Mouse (Mus musculus) adrenal gland, postnatal 36 days (tissue): ENCODE measurements around the gene Tmem259. TPM values are rescaled to one million over a fixed set of nuclear protein-coding genes. Genes with fewer than 3 reads are reported as not detected.

Source experiments
- DNase-seq, 2 experiments: peaks; one replicate each; pipeline ENCODE4 v3.0.0; 2021; ENCODE audit warnings: mixed read lengths in 1 of 2
- total RNA-seq, 2 experiments: library from RNA; stranded (reverse); gene quantifications; 2 replicates each; pipeline ENCODE4 v1.2.3; 2021

The Tmem259 gene
- total RNA-seq, 2 experiments from 2014 or later, result 144 to 146 TPM

DNA sequence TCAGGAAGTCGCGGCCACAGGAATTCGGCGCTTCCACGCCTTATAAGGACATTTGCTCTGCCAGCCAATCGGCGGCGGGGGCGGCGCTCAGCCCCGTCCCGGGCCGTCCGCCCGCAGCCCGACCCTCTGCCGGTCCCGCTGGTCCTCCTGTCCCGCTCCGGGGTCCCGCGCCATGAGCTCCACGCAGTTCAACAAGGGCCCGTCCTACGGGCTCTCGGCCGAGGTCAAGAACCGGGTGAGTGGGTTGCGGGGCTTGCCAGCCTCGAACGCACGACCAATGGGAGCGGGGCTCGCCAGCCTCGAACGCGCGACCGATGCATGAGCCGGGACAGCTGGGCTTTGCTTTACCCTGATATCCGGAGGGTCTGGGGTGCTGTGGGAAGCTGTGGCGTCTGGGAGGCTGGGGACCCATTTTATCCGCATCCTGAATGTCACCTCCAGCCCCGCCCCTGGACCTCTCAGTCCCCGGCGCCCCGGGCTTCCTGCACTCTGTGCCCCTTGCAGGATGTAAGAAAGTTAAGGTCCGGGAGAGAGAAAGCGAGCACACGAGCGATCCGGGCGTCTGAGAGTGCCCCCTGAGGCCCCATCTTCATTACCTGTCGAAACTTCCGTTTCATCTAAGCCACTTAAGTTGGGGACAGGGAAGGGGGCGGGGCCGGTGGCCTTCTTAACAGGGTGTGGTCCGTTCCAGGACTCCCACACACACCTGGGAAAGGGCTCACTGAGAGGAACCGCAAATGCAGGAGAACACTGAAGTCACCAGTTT lies 4.6 kb upstream of the Tmem259 start, which contains the start of gene Cnn2:
TSS of gene Cnn2 (plus strand) at position 79 of the 766 bp plus-strand sequence.
- DNase-seq, result peak; percentile 72 to 83

DNA sequence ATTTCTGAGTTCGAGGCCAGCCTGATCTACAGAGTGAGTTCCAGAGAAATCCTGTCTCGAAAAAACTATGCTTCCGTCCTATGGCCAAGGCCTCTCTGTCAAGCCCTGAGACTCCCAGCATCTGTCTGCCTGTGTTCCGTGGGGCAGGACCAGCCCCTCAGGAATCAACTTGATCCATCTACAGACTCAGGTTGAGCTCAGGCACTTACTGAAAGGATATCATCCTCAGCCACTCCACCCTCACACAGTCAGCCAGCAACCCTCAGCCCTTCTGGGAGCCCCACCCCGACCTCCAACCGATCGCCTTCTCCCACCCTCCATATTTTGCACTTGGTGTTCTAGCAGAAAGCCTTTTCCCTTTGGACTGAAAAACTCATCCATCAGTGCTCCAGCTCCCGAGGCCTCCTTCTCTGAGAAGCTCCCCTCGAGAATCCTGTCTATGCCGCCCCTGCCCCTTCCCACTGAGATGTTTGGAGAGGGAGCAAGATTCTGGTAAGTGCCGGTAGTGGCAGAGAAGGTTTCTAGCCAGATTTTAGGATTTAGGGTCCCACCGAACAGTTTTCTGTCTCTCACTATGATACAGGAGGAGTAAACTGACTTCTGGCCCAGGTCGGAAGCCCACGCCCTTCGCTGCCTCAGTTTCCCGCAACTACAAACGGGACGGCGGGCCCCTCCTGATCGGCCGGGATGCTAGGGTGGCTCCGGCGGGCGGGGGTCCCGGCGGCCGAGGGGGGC lies 3.8 kb upstream of the Tmem259 start:
- DNase-seq, result no peak

DNA sequence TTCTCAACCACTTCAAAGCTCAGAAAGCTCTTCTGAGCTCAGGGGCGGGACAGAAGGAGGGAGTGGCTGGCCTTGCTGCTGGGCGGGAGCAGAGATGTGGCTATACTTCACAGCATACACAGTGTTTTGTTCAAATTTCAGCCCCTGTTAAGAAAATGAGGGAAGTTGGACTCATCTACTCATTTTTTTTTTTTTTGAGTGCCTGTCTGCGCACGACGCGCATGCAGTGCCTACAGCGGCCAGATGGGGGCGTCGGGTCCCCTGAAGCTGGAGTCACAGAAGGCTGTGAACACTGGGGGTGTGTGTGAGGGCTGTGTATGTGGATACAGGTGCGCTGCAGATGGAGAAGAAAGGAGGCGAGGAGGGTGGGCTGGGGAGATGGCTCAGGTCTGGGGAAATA lies 2.8 kb upstream of the Tmem259 start:
- DNase-seq, result peak; percentile 86 to 90

DNA sequence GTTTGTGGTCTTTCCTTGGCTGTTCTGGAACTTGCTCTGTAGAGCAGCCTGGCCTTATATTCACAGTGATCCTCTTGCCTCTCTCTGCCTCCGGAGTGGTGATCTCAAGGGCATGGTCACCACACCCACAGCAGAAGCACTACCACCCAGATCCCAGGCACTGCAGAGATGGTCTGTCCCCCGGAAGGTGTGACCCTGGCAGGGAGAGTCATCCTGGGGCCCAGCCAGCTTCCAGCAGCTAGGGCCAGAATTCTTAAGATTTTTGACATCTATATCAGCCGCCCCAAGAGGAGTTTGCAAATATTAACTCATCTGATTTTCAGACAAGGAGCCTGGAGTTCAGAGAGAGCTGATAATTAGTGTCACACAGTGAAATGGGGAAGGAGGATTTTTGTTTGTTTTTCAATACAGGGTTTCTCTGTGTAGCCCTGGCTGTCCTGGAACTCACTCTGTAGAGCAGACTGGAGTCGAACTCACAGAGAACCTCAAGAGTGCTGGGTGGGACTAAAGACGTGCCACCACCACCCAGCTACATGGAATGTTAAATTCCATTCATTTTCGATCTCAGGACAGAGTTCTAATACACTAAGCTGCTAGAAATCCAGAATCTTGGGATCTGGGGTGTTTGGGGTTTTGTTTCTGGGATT lies 2.2 kb upstream of the Tmem259 start:
- peak; percentile 79 to 84 for DNase-seq

DNA sequence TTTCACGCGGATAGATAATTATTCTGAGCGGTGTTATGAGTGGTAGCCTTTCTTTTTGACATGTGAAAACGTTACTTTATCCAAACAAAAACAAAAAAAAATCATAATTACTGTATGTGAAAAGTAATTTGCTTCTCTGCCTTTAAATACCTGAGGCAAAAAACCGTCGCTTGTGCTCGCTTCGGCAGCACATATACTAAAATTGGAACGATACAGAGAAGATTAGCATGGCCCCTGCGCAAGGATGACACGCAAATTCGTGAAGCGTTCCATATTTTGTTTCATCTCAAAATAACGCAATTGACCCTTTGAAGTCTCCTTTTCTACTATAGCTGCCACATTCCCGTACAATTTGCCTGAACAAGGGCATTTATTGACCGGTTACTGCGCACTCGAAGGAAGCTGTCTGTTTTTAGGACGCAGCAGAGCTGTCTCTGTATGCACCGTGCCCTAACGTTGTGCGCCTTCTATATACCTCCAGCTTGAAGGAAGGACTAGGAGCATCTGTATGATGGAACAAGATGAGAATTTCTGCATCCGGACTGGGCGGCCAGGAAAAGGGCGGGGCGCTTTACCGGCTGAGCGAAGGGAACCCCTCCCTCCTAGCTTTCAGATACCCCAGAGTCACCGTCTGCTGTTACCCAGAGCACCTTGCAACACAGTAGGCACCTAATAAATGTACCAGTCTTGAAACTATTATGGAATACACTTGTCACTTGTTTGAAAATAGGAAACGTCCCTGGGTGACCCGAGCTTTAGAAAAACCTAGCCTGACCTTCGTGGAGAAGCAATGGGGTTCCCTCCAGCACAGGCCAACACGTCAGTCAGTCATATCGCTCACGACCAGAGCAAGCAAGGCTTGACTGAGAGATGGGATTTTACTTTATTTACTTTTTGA lies 1.5 kb upstream of the Tmem259 start:
- DNase-seq, result peak; percentile 47 to 69

DNA sequence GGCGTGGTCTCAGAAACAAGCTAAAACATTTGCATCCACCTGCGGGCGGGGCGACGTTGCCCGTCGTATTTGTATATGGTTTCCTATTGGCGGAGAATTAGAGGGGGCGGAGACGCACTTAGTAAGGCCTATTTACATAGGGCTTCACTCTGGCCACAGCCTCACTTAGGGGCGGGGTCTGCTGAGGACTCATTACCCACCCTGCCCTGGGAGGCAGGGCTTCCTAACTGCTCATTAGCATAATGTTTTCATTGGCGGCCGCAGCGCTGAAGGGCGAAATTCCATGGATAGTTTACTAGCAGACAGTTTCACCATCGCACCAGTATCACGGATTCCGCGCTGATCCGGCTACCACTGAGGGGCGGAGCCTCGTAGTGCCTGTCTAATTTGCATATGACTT lies 741 bp upstream of the Tmem259 start:
- DNase-seq, result peak; percentile 93 to 96

DNA sequence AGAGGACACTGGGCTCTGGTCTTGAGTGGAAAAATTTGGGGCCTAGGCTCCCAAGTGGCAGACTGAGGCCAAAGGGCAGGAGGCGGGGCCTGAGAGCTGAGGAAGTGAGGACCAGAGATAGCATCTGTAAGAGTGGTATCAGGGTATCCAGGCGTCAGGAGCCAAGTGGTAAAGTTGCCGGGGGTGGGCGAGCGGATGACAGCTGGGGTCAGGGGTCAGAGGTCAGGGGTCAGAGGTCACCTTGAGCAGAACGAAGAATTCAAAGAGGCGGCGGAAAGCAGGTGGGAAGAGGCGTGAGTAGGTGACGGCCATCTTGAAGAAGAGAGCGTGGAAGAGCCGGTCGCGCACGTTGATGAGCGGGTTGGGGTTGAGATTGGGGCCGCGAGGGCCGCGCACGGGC lies 460 bp downstream of the Tmem259 start:
- DNase-seq, result peak; percentile 79 to 81

DNA sequence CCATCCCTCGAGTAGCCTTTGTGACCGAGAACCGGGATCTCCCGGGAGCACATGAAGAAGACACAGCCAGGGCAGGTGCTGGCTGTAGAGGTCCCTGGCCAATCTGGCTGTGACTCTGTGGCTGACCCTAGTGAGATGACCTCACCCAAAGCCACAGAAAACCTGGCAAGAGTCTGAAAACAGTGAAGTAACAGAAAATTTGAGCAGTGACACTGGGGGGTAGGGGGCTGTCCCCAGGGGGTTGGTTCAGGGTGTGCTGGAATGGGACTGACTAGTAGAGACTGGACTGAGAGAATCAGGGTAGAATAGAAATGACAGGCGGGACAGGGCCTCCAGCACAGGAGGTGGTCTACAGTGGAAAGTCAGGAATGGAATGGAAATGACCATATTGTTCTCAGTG lies 925 bp downstream of the Tmem259 start:
- DNase-seq, result no peak

DNA sequence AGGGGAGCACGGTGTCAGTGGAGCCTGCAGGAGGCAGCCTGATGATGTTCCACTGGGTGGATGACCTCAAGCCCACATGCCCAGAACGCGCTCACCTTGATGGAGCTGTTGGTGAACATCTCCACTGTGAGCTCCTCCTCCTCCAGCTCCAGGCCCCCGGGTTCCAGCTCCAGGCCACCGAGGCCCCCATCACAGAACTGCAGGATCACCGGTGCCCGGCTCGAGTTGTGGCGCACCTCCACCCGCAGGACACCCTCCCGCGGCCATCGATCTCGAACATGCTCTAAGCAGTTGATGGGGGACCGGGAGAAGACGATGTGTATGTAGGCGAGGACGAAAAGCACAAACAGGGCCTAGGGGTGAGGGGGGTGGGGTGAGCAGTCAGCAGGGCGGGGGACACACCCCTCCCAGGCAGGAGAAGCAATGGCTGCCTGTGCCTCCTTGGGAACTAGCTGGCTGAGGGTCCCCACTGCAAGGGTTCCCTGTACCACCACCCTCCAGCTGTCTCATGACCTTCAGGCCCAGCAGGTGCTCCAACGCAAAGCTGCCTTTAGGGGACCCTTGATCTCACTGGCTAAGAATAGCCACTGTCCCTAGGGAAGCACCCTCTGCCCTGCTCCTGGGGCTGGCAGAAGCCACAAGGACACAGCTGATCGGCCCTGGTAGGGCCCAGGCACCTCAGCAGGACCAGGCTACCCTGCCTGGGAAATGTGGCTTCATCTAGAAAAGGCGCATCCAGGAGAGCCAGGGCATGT lies 4.6 kb downstream of the Tmem259 start:
- no peak for DNase-seq

DNA sequence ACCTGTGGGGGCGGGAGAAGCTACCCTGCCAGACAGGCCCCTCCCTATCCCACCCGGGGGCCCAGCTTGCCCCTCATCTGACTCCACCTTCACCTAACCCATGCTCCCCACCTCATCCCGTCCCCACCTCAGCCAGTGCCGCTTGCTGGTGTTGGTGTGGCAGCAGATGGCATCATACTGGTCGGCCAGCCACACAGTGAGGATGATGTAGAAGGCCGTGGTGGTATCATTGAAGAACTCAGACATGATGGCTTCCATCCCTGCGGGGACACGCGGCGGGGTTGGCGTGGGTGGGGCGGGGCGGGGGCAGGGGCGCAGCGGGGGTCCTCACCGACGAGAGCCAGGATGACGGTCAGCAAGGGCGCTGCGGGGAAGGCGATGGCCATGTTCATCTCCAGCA lies 6.1 kb downstream of the Tmem259 start:
- no peak for DNase-seq

DNA sequence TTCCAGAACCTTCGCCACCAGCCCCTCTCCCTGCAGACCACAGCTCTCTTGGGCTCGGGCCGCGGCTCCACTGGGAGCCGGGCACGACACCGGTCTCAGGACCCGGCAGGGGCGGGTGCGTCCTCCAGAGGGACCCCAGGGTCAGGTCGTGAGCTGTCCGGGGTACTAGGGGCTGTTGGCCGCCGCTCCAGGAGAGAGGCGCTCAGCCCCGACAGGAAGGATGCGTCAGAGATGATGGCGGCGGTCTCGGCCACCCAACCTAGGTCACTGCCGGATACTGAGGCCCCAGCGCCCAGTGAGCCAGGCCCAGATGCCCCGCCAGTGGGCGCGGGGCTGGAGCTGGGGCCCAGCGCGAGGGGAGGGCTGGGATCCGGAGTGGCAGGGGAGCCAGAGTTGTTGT lies 6.8 kb downstream of the Tmem259 start:
- no peak for DNase-seq

DNA sequence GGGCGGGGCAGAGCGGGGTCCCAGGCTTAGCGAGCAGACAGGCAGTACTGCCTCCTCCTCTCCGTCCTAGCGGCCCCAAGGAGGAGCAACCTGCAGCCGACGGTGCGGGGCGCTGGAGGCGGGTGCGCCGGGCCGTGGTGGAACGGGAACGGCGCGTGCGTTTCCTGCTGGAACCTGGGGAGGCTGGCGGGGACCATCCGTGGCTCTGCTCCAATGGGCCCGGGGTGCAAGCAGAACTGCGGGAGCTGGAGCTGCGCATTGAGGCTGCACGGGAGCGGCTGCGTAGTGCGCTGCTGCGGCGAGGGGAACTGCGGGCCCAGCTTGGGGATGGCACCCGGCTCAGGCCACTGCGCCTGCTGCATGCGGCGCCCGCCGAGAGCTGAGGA lies 7.4 kb downstream of the Tmem259 start:
- DNase-seq, result no peak

DNA sequence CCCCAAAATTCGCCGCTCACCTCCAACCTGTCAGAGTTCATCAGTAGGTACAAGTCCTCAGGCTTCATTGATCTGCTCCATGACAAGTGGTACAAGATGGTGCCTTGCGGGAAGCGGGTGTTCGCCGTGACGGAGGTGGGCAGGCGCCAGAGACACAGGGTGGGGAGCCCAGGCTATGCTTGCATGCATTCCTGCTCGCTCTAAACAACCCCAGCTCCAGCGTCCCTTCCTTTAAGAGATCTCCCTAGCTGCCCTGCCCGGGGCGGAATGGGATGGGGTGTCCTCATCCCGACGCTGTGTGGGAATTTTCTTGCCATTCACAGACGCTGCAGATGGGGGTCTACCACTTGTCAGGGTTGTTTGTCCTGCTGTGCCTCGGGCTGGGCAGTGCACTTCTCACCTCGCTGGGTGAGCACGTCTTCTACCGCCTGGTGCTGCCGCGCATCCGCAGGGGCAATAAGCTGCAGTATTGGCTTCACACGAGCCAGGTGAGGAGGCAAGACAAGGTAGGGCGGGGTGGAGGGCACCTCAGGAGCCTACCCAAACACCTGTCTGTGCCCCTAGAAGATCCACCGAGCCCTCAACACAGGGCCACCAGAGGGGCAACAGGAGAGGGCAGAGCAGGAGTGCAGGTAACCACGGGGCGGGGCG lies 7.9 kb downstream of the Tmem259 start:
- DNase-seq, result no peak

DNA sequence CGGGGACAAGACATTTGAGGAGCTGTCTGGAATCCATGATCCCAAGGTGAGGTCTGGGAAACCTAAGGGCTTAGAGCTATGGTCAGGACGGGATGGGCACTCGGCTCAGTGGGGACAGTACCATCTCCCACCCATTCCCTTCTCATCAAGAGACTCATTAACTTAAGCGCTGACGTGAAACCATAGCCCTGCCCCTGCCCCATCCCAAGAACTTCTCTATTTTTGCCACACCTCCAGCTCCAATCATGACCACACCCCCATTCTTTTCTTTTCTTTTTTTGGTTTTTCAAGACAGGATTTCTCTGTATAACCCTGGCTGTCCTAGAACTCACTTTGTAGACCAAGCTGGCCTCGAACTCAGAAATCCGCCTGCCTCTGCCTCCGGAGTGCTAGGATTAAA lies 9.5 kb downstream of the Tmem259 start:
- DNase-seq, result no peak

DNA sequence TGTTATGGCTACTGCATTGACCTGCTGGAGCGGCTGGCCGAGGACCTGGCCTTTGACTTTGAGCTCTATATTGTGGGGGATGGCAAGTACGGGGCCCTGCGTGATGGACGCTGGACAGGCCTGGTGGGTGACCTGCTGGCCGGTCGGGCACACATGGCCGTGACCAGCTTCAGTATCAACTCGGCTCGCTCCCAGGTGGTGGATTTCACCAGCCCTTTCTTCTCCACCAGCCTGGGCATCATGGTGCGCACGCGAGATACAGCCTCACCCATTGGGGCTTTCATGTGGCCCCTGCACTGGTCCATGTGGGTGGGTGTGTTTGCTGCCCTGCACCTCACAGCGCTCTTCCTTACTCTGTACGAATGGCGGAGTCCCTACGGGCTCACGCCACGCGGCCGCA lies 10.0 kb downstream of the Tmem259 start:
- DNase-seq, result no peak

DNA sequence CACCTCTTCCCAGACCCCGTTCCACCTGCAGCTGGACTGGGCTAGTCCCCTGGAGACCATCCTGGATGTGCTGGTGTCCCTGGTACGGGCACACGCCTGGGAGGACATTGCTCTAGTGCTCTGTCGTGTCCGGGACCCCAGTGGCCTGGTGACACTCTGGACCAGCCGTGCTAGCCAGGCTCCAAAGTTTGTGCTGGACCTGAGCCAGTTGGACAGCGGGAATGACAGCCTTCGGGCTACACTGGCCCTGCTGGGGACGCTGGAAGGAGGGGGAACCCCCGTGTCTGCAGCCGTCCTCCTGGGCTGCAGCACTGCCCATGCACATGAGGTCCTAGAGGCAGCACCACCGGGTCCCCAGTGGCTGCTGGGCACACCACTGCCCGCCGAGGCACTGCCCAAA lies 11.3 kb downstream of the Tmem259 start:
- peak in 1 of 2 experiments; percentile 53 for DNase-seq

DNA sequence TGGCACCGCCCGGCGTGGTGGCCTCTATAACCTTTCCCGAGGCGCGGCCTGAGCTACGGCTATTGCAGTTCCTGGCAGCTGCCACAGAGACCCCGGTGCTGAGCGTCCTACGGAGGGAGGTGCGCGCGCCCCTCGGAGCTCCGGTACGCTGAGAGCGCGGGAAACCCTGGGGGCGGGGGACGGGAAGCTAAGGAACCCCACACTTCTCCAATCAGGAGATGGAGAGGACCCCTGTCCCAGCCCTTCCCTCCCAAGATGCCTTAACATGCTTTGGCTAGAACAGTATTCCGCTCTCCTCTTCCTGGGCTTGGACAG lies 13.0 kb downstream of the Tmem259 start:
- no peak for DNase-seq

DNA sequence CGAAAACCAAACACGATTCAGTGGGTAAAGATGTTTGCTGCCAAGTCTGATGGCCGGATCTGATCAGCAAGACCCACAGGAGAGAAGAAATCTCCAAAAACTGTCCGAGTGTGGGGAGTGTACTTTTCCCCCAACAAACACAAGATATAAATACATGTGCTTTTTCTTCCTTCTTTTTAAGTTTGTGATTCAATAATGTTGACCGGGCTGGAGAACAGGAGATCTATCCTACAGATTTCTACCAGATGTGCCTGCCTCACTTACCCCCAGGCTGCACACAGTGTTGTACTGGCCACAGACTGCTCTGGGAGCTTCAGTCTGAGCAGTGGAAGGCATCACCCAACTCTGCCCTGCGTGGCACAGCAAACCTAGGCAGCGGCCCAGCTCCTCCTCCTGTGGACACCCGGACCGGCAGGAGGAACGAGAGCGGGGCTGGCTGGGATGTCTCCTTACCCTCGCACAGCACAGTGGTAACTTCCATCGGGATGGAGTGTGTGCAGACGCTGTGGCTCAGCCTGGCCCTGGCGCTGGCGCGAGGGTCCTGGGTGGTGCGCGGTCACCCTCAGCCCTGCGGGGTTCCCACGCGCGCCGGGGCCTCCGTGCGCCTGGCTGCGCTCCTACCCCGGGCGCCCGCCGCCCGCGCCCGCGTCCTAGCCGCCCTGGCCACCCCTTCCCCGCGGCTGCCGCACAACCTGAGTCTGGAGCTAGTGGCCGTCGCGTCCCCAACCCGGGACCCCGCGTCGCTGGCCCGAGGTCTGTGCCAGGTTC lies 13.5 kb downstream of the Tmem259 start, which contains the start of gene Grin3b:
TSS of gene Grin3b (plus strand) at position 301 of the 768 bp plus-strand sequence.
- peak; percentile 24 to 43 for DNase-seq

DNA sequence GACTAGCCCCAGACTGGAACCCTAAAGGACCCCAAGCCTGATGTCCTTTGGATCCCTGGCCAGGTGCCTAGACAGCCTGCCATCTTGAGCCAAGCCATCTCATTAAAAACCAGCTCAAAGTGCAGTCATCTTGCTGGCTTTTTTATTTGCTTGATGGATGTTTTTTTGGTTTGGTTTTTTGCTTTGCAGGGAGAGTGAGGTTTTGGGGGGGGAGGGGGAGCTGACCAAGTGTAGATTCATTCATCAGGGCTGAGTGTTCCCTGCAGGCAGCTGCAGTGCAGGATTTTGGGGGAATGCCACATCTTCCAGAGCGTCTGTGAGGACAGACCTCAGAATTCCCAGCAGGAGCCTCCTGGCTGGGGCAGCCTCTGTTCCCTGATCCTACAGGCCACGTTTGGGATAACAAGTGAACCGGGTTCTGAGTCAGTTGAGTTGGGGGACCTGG lies 15.0 kb downstream of the Tmem259 start:
- DNase-seq, result no peak

DNA sequence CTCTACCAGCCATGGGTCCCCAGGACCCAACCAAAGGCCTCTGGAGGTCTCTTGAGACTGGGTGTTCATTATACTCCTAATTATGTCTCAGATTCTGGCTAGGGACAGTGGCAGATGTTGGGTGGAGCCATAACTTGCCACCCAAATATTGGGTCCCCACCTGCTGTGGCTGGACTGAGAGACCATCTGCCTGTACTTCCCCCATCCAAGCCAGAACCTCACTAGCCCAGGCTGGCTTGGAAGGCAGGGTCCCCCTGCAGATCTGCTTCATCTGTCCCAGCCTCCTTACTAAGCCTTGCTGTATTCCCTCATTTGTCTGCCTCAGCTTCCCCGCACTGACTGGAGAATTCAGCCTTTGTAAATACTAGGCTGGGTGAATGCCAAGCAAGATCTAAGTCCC lies 15.9 kb downstream of the Tmem259 start:
- DNase-seq, result no peak
